In the genomic region with DNA sequence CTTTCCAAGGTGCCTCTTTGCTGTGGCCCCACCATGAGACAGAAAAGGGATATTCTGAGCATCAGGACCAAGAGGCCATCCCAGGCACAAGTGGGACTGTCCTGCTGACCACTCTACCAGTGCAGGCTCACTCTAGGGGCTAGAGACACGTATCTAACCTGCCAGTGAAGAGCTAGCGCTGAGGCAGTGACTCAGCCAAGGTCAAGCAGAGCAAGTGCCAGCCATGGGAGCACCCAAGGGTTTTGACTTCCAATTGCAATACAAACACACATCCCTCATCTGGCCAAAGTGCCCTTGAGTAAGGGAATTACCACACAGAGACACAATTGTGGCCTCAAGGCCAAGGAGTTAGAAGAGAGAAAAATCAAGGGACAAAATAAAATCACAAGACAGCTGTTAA, we compare ENCODE assay signal across 19 mouse cellular contexts. TPM values are rescaled to one million over a fixed set of nuclear protein-coding genes. Genes with fewer than 3 reads are reported as not detected.
DNase-seq lines count a peak whose midpoint lies in the region; ATAC-seq lines count a peak whose summit lies in the region.
"Had no signal": no experiment of that assay in that cellular context is flagged by ENCODE, and none has a peak within 500 bp of the region (broad histone marks: within the 10 kb centered on the region; RNA-seq: fewer than 3 reads in every experiment).

No protein-coding gene starts in this region.

- peaks cover 99% of the 10 kb centered on the region for H3K4me1 ChIP-seq in erythroblast, embryonic 14.5 days (ENCODE audit: control insufficient read depth)
- peaks cover 98% of the 10 kb centered on the region for H3K4me1 ChIP-seq in hindbrain, embryonic 13.5 days (replicated peaks)
- peaks cover 77% of the 10 kb centered on the region for H3K4me1 ChIP-seq in hindbrain, embryonic 12.5 days
- peaks cover 100% of the 10 kb centered on the region for H3K4me1 ChIP-seq in liver, embryonic 13.5 days (replicated peaks)
- peaks cover 48% of the 10 kb centered on the region for H3K4me1 ChIP-seq in midbrain, embryonic 16.5 days (ENCODE audit: control insufficient read depth, insufficient read depth, low read length)

- ATAC-seq in erythroblast, adult 5-6 weeks (replicated peaks; ENCODE audit: low FRiP score, poor library complexity, severe bottlenecking), result no peak
- ATAC-seq in hindbrain, embryonic 13.5 days (ENCODE audit: low FRiP score), result no peak
- ATAC-seq in hindbrain, embryonic 12.5 days (ENCODE audit: low FRiP score), result no peak
- ATAC-seq in liver, embryonic 13.5 days (ENCODE audit: low read depth), result no peak
- ATAC-seq in midbrain, embryonic 16.5 days, result no peak
- ATAC-seq: forebrain, embryonic 15.5 days had no signal

- 0 out of 2 replicates have a peak overlapping the region, but pooled peaks have one; percentile 43 for H3K9ac ChIP-seq in hindbrain, embryonic 13.5 days
- no peak overlapping the region for H3K9ac ChIP-seq in hindbrain, embryonic 12.5 days
- peak overlapping the region; percentile 77 for H3K9ac ChIP-seq in liver, embryonic 13.5 days
- H3K9ac ChIP-seq in midbrain, embryonic 16.5 days (ENCODE audit: low read depth, low read length), result no peak overlapping the region
- H3K9ac ChIP-seq: forebrain, embryonic 15.5 days; kidney, embryonic 15.5 days had no signal

- H3K27me3 ChIP-seq in erythroblast, embryonic 14.5 days (ENCODE audit: control insufficient read depth), result no peaks in the 10 kb centered on the region
- no peaks in the 10 kb centered on the region for H3K27me3 ChIP-seq in hindbrain, embryonic 13.5 days
- H3K27me3 ChIP-seq in hindbrain, embryonic 12.5 days, result no peaks in the 10 kb centered on the region
- H3K27me3 ChIP-seq in liver, embryonic 13.5 days, result 0 out of 2 replicates have a peak, but pooled peaks cover 3% of the 10 kb centered on the region
- no peaks in the 10 kb centered on the region for H3K27me3 ChIP-seq in midbrain, embryonic 16.5 days (ENCODE audit: control insufficient read depth, insufficient read depth, low read depth, low read length)
- H3K27me3 ChIP-seq: CH12.LX; forebrain, embryonic 15.5 days; kidney, embryonic 15.5 days had no signal

- H3K4me2 ChIP-seq in hindbrain, embryonic 13.5 days, result no peak overlapping the region
- no peak overlapping the region for H3K4me2 ChIP-seq in hindbrain, embryonic 12.5 days (replicated peaks)
- H3K4me2 ChIP-seq in liver, embryonic 13.5 days, result peak overlapping the region; percentile 86
- no peak overlapping the region for H3K4me2 ChIP-seq in midbrain, embryonic 16.5 days (ENCODE audit: low read length)
- H3K4me2 ChIP-seq: forebrain, embryonic 15.5 days; kidney, embryonic 15.5 days had no signal

- DNase-seq in adrenal gland, adult 2 months, result peak; percentile 77
- no peak for DNase-seq in liver, embryonic 13.5 days
- no peak for DNase-seq in kidney, postnatal 36 days
- DNase-seq: cerebellum, adult 11 months; heart, adult 2 months; layer of hippocampus, postnatal 36 days; left cerebral cortex, postnatal 4 days; midbrain, embryonic 14.5 days; thymus, postnatal 4 days had no signal

- no peaks in the 10 kb centered on the region for H3K9me3 ChIP-seq in erythroblast, embryonic 14.5 days (ENCODE audit: control insufficient read depth, low read length)
- H3K9me3 ChIP-seq in hindbrain, embryonic 13.5 days, result no peaks in the 10 kb centered on the region
- no peaks in the 10 kb centered on the region for H3K9me3 ChIP-seq in hindbrain, embryonic 12.5 days (replicated peaks)
- H3K9me3 ChIP-seq in liver, embryonic 13.5 days (replicated peaks), result no peaks in the 10 kb centered on the region
- no peaks in the 10 kb centered on the region for H3K9me3 ChIP-seq in midbrain, embryonic 16.5 days (replicated peaks; ENCODE audit: control insufficient read depth, low read length, poor library complexity, severe bottlenecking)
- H3K9me3 ChIP-seq: forebrain, embryonic 15.5 days; kidney, embryonic 15.5 days had no signal

- H3K27ac ChIP-seq in hindbrain, embryonic 13.5 days, result 0 out of 2 replicates have a peak overlapping the region, but pooled peaks have one; percentile 30
- H3K27ac ChIP-seq in hindbrain, embryonic 12.5 days, result no peak overlapping the region
- peak overlapping the region; percentile 99 for H3K27ac ChIP-seq in liver, embryonic 13.5 days
- H3K27ac ChIP-seq in midbrain, embryonic 16.5 days (ENCODE audit: low read length), result no peak overlapping the region
- H3K27ac ChIP-seq: forebrain, embryonic 15.5 days; heart, adult 2 months; kidney, embryonic 15.5 days had no signal

- peak overlapping the region; percentile 63 for H3K4me3 ChIP-seq in erythroblast, embryonic 14.5 days (replicated peaks)
- no peak overlapping the region for H3K4me3 ChIP-seq in hindbrain, embryonic 13.5 days
- H3K4me3 ChIP-seq in hindbrain, embryonic 12.5 days, result no peak overlapping the region
- peak overlapping the region; percentile 51 for H3K4me3 ChIP-seq in liver, embryonic 13.5 days (replicated peaks)
- H3K4me3 ChIP-seq in midbrain, embryonic 16.5 days (ENCODE audit: low read depth, low read length), result no peak overlapping the region
- H3K4me3 ChIP-seq: forebrain, embryonic 15.5 days; heart, adult 2 months; kidney, embryonic 15.5 days had no signal

- H3K36me3 ChIP-seq in erythroblast, embryonic 14.5 days (ENCODE audit: control insufficient read depth), result peaks cover 87% of the 10 kb centered on the region
- no peaks in the 10 kb centered on the region for H3K36me3 ChIP-seq in hindbrain, embryonic 13.5 days
- H3K36me3 ChIP-seq in hindbrain, embryonic 12.5 days, result no peaks in the 10 kb centered on the region
- H3K36me3 ChIP-seq in liver, embryonic 13.5 days, result peaks cover 34% of the 10 kb centered on the region
- H3K36me3 ChIP-seq in midbrain, embryonic 16.5 days (ENCODE audit: control insufficient read depth, insufficient read depth, low read length), result no peaks in the 10 kb centered on the region
- H3K36me3 ChIP-seq: forebrain, embryonic 15.5 days; kidney, embryonic 15.5 days had no signal

- WGBS in hindbrain, embryonic 13.5 days, result 87% methylated on average over 2 of the region's 2 CpGs
- 86% methylated on average over 2 of the region's 2 CpGs for WGBS in hindbrain, embryonic 12.5 days
- 81% methylated on average over 2 of the region's 2 CpGs for WGBS in liver, embryonic 13.5 days (ENCODE audit: insufficient replicate concordance)
- WGBS in midbrain, embryonic 16.5 days, result 82% methylated on average over 2 of the region's 2 CpGs

RNA-seq across cellular contexts. Expression of gene Ube2o, which starts 5.9 kb away (rescaled TPM):
- polyA plus RNA-seq in erythroblast, embryonic 14.5 days (2012), result 71.6 and 80.5 TPM in 2 replicates
- 473 and 508 TPM in 2 replicates for total RNA-seq in erythroblast, adult 5-6 weeks (2015; ENCODE audit: low replicate concordance)
- total RNA-seq in erythroblast, adult 5-6 weeks (2017; ENCODE audit: low replicate concordance), result 800 and 935 TPM in 2 replicates
- 14.1 and 14.8 TPM in 2 replicates for polyA plus RNA-seq in hindbrain, embryonic 13.5 days (2015; fragmentation: Nextera tagmentation; extraction: Ambion mirVana)
- 23.6 and 27.6 TPM in 2 replicates for polyA plus RNA-seq in hindbrain, embryonic 12.5 days (2016; fragmentation: Nextera tagmentation; extraction: Ambion mirVana)
- total RNA-seq in adrenal gland, adult 2 months (2021), result 10 to 100 TPM; 24.9 to 26.7 TPM
- 21.8 and 24.6 TPM in 2 replicates for polyA plus RNA-seq in adrenal gland, adult 2 months (2012; rRNA removed)
- 17.5 and 22.1 TPM in 2 replicates for polyA plus RNA-seq in liver, embryonic 13.5 days (2015; fragmentation: Nextera tagmentation; extraction: Ambion mirVana)
- 15.5 and 17.0 TPM in 2 replicates for polyA plus RNA-seq in midbrain, embryonic 16.5 days (2015; fragmentation: Nextera tagmentation; extraction: Ambion mirVana)

RNA-seq across cellular contexts. Expression of gene Aanat, which starts 10.8 kb away (rescaled TPM):
- polyA plus RNA-seq in erythroblast, embryonic 14.5 days (2012), result not detected in 2 replicates
- not detected in 2 replicates for total RNA-seq in erythroblast, adult 5-6 weeks (2015; ENCODE audit: low replicate concordance)
- not detected in 2 replicates for total RNA-seq in erythroblast, adult 5-6 weeks (2017; ENCODE audit: low replicate concordance)
- polyA plus RNA-seq in hindbrain, embryonic 13.5 days (2015; fragmentation: Nextera tagmentation; extraction: Ambion mirVana), result 0.36 and 1.0 TPM in 2 replicates
- 0.15 TPM in 1 of 2 replicates, not detected in the other for polyA plus RNA-seq in hindbrain, embryonic 12.5 days (2016; fragmentation: Nextera tagmentation; extraction: Ambion mirVana)
- not detected for total RNA-seq in adrenal gland, adult 2 months (2021)
- polyA plus RNA-seq in adrenal gland, adult 2 months (2012; rRNA removed), result 0.40 TPM in 1 of 2 replicates, not detected in the other
- not detected in 2 replicates for polyA plus RNA-seq in liver, embryonic 13.5 days (2015; fragmentation: Nextera tagmentation; extraction: Ambion mirVana)
- polyA plus RNA-seq in midbrain, embryonic 16.5 days (2015; fragmentation: Nextera tagmentation; extraction: Ambion mirVana), result 0.20 and 0.36 TPM in 2 replicates
- total RNA-seq: CH12.LX; heart, adult 2 months had no signal
- polyA plus RNA-seq: heart, adult 2 months; hindbrain, embryonic 11.5 days; intestine, embryonic 14.5 days; kidney, embryonic 15.5 days had no signal

RNA-seq across cellular contexts. Expression of gene Sphk1, which starts 44.7 kb away (rescaled TPM):
- polyA plus RNA-seq in erythroblast, embryonic 14.5 days (2012), result 13.6 and 14.3 TPM in 2 replicates
- 14.2 and 15.9 TPM in 2 replicates for total RNA-seq in erythroblast, adult 5-6 weeks (2015; ENCODE audit: low replicate concordance)
- total RNA-seq in erythroblast, adult 5-6 weeks (2017; ENCODE audit: low replicate concordance), result 45.3 and 46.3 TPM in 2 replicates
- 3.1 and 3.3 TPM in 2 replicates for polyA plus RNA-seq in hindbrain, embryonic 13.5 days (2015; fragmentation: Nextera tagmentation; extraction: Ambion mirVana)
- 8.9 and 10.2 TPM in 2 replicates for polyA plus RNA-seq in hindbrain, embryonic 12.5 days (2016; fragmentation: Nextera tagmentation; extraction: Ambion mirVana)
- total RNA-seq in adrenal gland, adult 2 months (2021), result 1 to 10 TPM; 2.4 to 2.6 TPM
- 3.7 and 4.1 TPM in 2 replicates for polyA plus RNA-seq in adrenal gland, adult 2 months (2012; rRNA removed)
- polyA plus RNA-seq in liver, embryonic 13.5 days (2015; fragmentation: Nextera tagmentation; extraction: Ambion mirVana), result 28.5 and 32.7 TPM in 2 replicates
- polyA plus RNA-seq in midbrain, embryonic 16.5 days (2015; fragmentation: Nextera tagmentation; extraction: Ambion mirVana), result 4.4 and 5.5 TPM in 2 replicates

RNA-seq across cellular contexts. Expression of gene Rhbdf2, which starts 51.4 kb away (rescaled TPM):
- polyA plus RNA-seq in erythroblast, embryonic 14.5 days (2012), result 1.6 and 1.8 TPM in 2 replicates
- 2.3 and 5.0 TPM in 2 replicates for total RNA-seq in erythroblast, adult 5-6 weeks (2015; ENCODE audit: low replicate concordance)
- total RNA-seq in erythroblast, adult 5-6 weeks (2017; ENCODE audit: low replicate concordance), result 2.8 and 3.2 TPM in 2 replicates
- 1.8 and 2.1 TPM in 2 replicates for polyA plus RNA-seq in hindbrain, embryonic 13.5 days (2015; fragmentation: Nextera tagmentation; extraction: Ambion mirVana)
- polyA plus RNA-seq in hindbrain, embryonic 12.5 days (2016; fragmentation: Nextera tagmentation; extraction: Ambion mirVana), result 3.7 and 4.5 TPM in 2 replicates
- total RNA-seq in adrenal gland, adult 2 months (2021), result 10 to 100 TPM in 1 of 2 experiments, 1 to 10 TPM in 1; 8.2 to 22.7 TPM
- polyA plus RNA-seq in adrenal gland, adult 2 months (2012; rRNA removed), result 41.1 and 56.8 TPM in 2 replicates
- 5.8 and 6.6 TPM in 2 replicates for polyA plus RNA-seq in liver, embryonic 13.5 days (2015; fragmentation: Nextera tagmentation; extraction: Ambion mirVana)
- polyA plus RNA-seq in midbrain, embryonic 16.5 days (2015; fragmentation: Nextera tagmentation; extraction: Ambion mirVana), result 0.93 and 1.2 TPM in 2 replicates

Comparison
In these comparisons a context has a peak if more than half of its experiments do, and no peak if none do; other contexts are left out.
1. H3K27ac ChIP-seq: peak in hindbrain, embryonic 13.5 days (single experiment) and liver, embryonic 13.5 days (single experiment); none in hindbrain, embryonic 12.5 days (single experiment) and midbrain, embryonic 16.5 days (single experiment).
2. H3K9ac ChIP-seq: peak in hindbrain, embryonic 13.5 days (single experiment) and liver, embryonic 13.5 days (single experiment); none in hindbrain, embryonic 12.5 days (single experiment) and midbrain, embryonic 16.5 days (single experiment).
3. H3K4me3 ChIP-seq: peak in erythroblast, embryonic 14.5 days (single experiment) and liver, embryonic 13.5 days (single experiment); none in hindbrain, embryonic 13.5 days (single experiment), hindbrain, embryonic 12.5 days (single experiment) and midbrain, embryonic 16.5 days (single experiment).